Mouse (Mus musculus) megakaryocyte, embryonic 14.5 days (primary cell): ENCODE measurements around the gene 1700042G07Rik. TPM values are rescaled to one million over a fixed set of nuclear protein-coding genes. Genes with fewer than 3 reads are reported as not detected.
A peak's percentile ranks its signal among the peaks of the same experiment; 100 is the strongest.

Experiments used
- H3K27me3 ChIP-seq: replicated peaks from 2 replicates; pipeline ENCODE3; 2012; ENCODE audit warnings: inconsistent platforms
- H3K36me3 ChIP-seq: replicated peaks from 2 replicates; pipeline ENCODE3; 2012; ENCODE audit warnings: low read length, inconsistent platforms, mixed read lengths
- H3K4me1 ChIP-seq: 2 replicates; pipeline ENCODE4 v1.6.1; 2012; ENCODE audit warnings: inconsistent platforms
- H3K4me3 ChIP-seq: replicated peaks from 2 replicates; pipeline ENCODE3; 2012; ENCODE audit warnings: moderate library complexity, mild to moderate bottlenecking, inconsistent platforms
- H3K9me3 ChIP-seq: 2 replicates; pipeline ENCODE4 v1.6.1; 2012; ENCODE audit warnings: inconsistent platforms
- FLI1 ChIP-seq: IDR thresholded peaks from 2 replicates; pipeline ENCODE4 v1.6.1; 2012; ENCODE audit warnings: low read length, inconsistent platforms, mixed read lengths
- GATA1 ChIP-seq: IDR thresholded peaks from 3 replicates; pipeline ENCODE4 v1.6.1; 2012; ENCODE audit warnings: mixed read lengths, low read length, inconsistent platforms, borderline replicate concordance
- polyA plus RNA-seq: library from polyadenylated mRNA; stranded (reverse); fragments of >175 nt; gene quantifications from 2 replicates; pipeline ENCODE4 v1.2.3, GENCODE M21; 2012; ENCODE audit warnings: low replicate concordance; ENCODE audit not compliant: insufficient read depth

The 1700042G07Rik gene
- polyA plus RNA-seq, 1 experiment: not detected

GRCm38 (mm10) chr4:116160769-116161168, 12.4 kb upstream of the 1700042G07Rik start:
- Histone ChIP-seq H3K4me1 (peaks cover 62% of the 10 kb centered on the region), H3K36me3 (peaks cover 44% of the 10 kb centered on the region), H3K4me3 (peak overlapping the region; percentile 44), H3K9me3 (no peaks in the 10 kb centered on the region), H3K27me3 (peaks cover 10% of the 10 kb centered on the region)
- TF ChIP-seq FLI1: no peak
- TF ChIP-seq GATA1: no peak

- Histone ChIP-seq H3K9me3 (no peaks in the 10 kb centered on the region), H3K4me1 (peaks cover 62% of the 10 kb centered on the region), H3K4me3 (peak overlapping the region; percentile 79), H3K36me3 (peaks cover 31% of the 10 kb centered on the region), H3K27me3 (peaks cover 10% of the 10 kb centered on the region)
- no peak for TF ChIP-seq GATA1
- no peak for TF ChIP-seq FLI1
Observed at GRCm38 (mm10) chr4:116162142-116162541, 11.0 kb upstream of the 1700042G07Rik start.

- H3K36me3 ChIP-seq: peaks cover 7% of the 10 kb centered on the region
- TF ChIP-seq FLI1 (no peak), GATA1 (no peak)
- H3K9me3 ChIP-seq: no peaks in the 10 kb centered on the region
- peaks cover 10% of the 10 kb centered on the region for H3K27me3 ChIP-seq
- no peak overlapping the region for H3K4me3 ChIP-seq
- H3K4me1 ChIP-seq: peaks cover 65% of the 10 kb centered on the region
Observed at GRCm38 (mm10) chr4:116164759-116165554, 8.2 kb upstream of the 1700042G07Rik start.

- peaks cover 1% of the 10 kb centered on the region for H3K36me3 ChIP-seq
- peaks cover 60% of the 10 kb centered on the region for H3K4me1 ChIP-seq
- peaks cover 10% of the 10 kb centered on the region for H3K27me3 ChIP-seq
- no peak overlapping the region for H3K4me3 ChIP-seq
- no peaks in the 10 kb centered on the region for H3K9me3 ChIP-seq
- no peak for TF ChIP-seq FLI1
- no peak for TF ChIP-seq GATA1
Observed at GRCm38 (mm10) chr4:116165708-116166407, 7.3 kb upstream of the 1700042G07Rik start.

- H3K4me1 ChIP-seq: peaks cover 48% of the 10 kb centered on the region
- H3K4me3 ChIP-seq: peak within 1 kb of the TSS; percentile 78
- TF ChIP-seq FLI1 (no peak), GATA1 (no peak)
- H3K36me3 ChIP-seq: no peaks in the 10 kb centered on the region
- no peaks in the 10 kb centered on the region for H3K9me3 ChIP-seq
- peaks cover 10% of the 10 kb centered on the region for H3K27me3 ChIP-seq
Observed at GRCm38 (mm10) chr4:116167404-116167803, 5.8 kb upstream of the 1700042G07Rik start, which contains the start of gene Tspan1. TSS of gene Tspan1 (minus strand) at chr4:116167601.

GRCm38 (mm10) chr4:116168617-116169352, 4.4 kb upstream of the 1700042G07Rik start:
- Histone ChIP-seq H3K4me3 (peak overlapping the region; percentile 78), H3K27me3 (peaks cover 12% of the 10 kb centered on the region), H3K36me3 (no peaks in the 10 kb centered on the region), H3K9me3 (no peaks in the 10 kb centered on the region), H3K4me1 (peaks cover 39% of the 10 kb centered on the region)
- TF ChIP-seq FLI1 (no peak), GATA1 (no peak)

- Histone ChIP-seq H3K27me3 (peaks cover 10% of the 10 kb centered on the region), H3K4me3 (no peak overlapping the region), H3K9me3 (no peaks in the 10 kb centered on the region), H3K4me1 (peaks cover 42% of the 10 kb centered on the region), H3K36me3 (no peaks in the 10 kb centered on the region)
- TF ChIP-seq FLI1 (no peak), GATA1 (no peak)
Observed at GRCm38 (mm10) chr4:116169353-116169672, 3.9 kb upstream of the 1700042G07Rik start.

GRCm38 (mm10) chr4:116173752-116174151, 580 bp downstream of the 1700042G07Rik start:
- peaks cover 52% of the 10 kb centered on the region for H3K4me1 ChIP-seq

GRCm38 (mm10) chr4:116174466-116175116, 1.4 kb downstream of the 1700042G07Rik start:
- peak overlapping the region; percentile 4 for H3K4me3 ChIP-seq
- no peaks in the 10 kb centered on the region for H3K9me3 ChIP-seq
- H3K27me3 ChIP-seq: peaks cover 24% of the 10 kb centered on the region
- H3K4me1 ChIP-seq: peaks cover 48% of the 10 kb centered on the region
- TF ChIP-seq GATA1: no peak
- no peak for TF ChIP-seq FLI1
- no peaks in the 10 kb centered on the region for H3K36me3 ChIP-seq

More at GRCm38 (mm10) chr4:116173752-116174151, 580 bp downstream of the 1700042G07Rik start:
- no peak overlapping the region for H3K4me3 ChIP-seq
- no peaks in the 10 kb centered on the region for H3K36me3 ChIP-seq
- H3K27me3 ChIP-seq: peaks cover 21% of the 10 kb centered on the region
- no peak for TF ChIP-seq GATA1
- no peak for TF ChIP-seq FLI1
- H3K9me3 ChIP-seq: no peaks in the 10 kb centered on the region

GRCm38 (mm10) chr4:116175136-116175535, 2.0 kb downstream of the 1700042G07Rik start:
- no peaks in the 10 kb centered on the region for H3K36me3 ChIP-seq
- peaks cover 29% of the 10 kb centered on the region for H3K27me3 ChIP-seq
- no peak overlapping the region for H3K4me3 ChIP-seq
- H3K4me1 ChIP-seq: peaks cover 50% of the 10 kb centered on the region
- TF ChIP-seq FLI1 (no peak), GATA1 (no peak)
- no peaks in the 10 kb centered on the region for H3K9me3 ChIP-seq
